Mouse (Mus musculus): ENCODE data around the gene Crtc1. TPM values are rescaled to one million over a fixed set of nuclear protein-coding genes. Genes with fewer than 3 reads are reported as not detected.

The Crtc1 gene
- total RNA-seq, 1 experiment from 2014 or later, result 8.9 TPM

DNA sequence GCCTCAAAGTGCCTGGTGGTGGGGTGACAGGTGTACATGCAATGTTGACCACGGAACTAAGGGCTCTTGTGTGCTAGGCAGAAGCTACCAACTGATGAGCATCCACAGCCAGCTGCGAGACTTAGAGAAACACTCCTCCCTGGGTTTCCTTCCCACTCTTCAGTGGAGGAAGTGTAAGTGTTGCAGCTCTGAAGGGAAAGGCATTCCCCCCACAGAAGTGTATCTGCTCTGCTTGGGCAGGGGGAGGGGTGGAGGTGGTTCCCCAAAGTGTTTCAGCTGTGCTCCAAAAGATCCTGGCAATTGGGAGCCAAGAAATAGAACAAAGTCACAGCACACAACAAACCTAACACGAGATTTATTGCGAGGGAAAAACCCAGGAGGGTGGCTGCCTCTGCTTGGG, 85.4 kb downstream of the Crtc1 start:
- peak; percentile 43 for ATAC-seq (replicated peaks; ENCODE audit: low read depth, poor library complexity, severe bottlenecking)

DNA sequence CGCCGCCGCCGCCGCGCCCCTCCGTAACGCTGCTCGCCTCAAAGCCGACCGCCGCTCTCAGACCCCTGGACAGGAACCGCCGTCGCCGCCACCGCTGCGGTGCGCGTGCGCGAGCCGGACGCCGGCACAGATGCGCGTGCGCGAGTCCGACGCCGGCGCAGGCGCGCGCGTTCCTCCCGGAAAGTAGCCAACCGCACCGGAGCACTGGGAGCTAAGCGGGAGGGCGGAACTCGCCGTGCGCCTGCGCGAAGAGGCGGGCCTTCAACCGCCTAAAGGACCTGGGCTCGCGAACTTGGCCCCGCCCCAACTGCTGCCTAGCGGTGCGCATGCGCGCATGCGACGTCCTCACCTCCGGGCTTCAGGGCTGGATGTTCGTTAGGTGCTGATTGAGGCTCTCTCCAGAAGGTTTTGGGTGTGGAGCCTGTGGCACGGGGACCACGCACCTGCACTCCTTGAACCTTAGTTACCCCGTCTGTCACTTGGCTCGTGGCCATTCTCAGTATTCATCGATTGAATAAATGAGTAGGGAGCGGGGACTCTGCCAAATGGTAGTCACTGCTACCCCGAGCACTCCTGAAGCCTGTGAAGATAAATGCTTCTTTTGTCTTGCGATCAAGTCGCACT, 86.1 kb downstream of the Crtc1 start, which contains the start of gene Upf1:
TSS of gene Upf1 (minus strand) at position 85 of the 624 bp plus-strand sequence.
- peak; percentile 84 for ATAC-seq (replicated peaks; ENCODE audit: low read depth, poor library complexity, severe bottlenecking)

DNA sequence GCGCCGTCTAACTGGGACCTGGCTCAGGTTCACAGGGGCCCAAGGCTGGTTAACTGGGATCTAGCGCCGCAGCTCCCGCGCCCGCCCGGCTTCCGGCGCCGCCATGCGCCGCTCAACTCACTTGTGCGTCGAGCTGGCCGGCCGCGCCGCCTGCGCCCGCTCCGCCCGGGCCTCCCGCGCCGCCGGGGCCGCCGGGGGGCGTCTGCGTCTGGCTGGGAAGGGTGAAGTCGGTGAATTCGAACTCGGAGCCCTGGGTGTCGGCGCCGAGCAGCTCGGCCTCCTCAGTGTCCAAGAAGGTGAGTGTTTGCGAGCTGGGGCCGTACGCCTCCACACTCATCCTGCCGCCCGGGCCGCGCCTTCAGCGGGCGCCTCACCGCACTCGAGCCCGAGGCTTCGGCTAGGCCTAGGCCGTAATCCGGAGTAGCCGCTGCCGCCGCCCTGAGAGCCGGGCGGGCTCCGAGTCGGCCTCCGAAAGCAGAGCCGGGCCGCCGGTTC, 86.7 kb downstream of the Crtc1 start:
- no peak for ATAC-seq (replicated peaks; ENCODE audit: low read depth, poor library complexity, severe bottlenecking)

DNA sequence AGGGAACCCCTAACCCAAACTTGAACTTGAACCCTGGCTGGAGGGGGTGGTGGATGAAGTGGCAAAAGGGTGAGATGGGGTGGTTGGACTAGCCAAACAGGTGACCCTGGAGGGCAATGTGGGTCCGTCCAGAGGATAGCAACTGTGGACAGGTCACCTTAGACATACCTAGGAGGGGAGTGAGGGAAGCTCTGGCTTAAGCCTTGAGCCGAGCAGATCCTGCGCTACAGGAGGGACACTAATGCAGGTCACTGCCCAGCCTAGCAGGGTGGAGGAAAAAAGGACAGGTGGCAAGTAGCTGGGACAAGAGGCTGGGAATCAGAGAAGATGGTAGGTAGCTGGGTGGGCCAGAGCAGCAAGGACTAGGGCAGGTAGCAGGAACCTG, 87.4 kb downstream of the Crtc1 start:
- no peak for ATAC-seq (replicated peaks; ENCODE audit: low read depth, poor library complexity, severe bottlenecking)

DNA sequence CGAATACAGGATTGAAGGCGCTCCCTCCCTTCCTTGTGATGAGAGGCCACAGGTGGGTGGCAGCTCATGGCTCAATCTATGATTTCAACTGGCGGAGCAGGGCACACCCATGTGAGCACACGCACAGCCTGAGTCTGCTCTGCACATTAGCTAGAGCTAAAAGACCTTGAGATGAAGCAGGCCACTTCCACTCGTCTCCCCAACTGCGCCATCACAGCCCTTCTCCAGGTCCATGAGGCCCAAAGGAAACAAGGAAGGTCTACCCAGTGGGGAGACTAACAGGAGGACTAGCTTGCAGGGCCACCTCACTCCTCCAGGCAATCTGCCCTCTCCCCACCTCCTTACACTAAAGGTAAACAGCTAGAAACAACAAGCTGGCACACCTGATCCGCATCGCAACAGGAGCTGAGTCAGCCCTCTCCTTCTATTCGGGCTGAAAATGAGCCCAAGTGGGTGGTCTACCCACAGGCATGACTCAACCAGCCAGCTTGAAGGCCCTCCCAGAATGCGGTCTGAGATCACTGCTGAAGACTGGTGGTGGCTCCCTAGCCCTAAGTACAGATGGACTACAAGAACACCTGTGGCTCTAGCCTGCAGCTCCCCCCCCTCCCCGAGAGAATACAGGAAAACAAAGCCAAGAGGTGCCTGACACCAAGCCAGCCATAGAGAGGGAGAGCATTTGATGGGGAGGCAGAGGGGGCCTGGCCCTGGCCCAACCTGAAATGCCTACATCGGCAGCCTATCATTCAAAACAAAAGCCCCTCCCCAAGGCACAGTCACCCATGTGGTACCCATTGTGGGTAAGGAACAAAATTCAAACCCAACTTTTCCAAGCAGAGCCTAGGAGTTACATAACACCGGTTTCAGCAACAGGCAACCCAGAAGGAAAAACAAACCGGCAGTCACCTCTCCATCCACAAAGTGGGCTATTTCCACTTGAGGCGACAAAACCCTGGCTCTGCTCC, 88.1 kb downstream of the Crtc1 start:
- no peak for ATAC-seq (replicated peaks; ENCODE audit: low read depth, poor library complexity, severe bottlenecking)

DNA sequence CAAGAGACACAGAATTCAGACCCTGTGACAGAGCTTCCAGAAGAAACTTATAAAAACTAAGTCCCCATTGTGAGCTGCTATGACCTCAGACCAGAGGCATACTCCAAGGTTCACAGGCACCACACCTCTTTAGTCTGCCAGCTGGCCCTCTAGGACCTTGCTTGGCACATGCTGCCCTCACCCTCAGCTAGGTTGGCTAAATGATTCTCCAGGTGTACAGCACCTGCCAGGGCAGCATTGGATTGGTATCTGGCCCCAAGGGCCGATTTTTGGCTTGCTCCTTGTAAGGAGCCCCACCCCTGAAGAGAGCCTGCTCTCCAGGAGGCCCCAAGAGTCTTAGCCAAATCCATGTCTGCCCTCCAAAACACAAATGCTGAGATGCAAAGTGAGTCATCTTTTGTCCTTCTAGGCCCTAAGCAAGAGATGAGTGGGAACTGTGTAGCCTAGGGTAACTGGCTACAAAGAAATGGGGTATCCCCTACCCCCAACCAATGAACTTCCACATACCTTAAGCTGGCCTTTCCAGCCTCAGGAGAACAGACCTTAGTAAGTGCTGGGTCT, 91.4 kb downstream of the Crtc1 start:
- ATAC-seq (replicated peaks; ENCODE audit: low read depth, poor library complexity, severe bottlenecking), result no peak

DNA sequence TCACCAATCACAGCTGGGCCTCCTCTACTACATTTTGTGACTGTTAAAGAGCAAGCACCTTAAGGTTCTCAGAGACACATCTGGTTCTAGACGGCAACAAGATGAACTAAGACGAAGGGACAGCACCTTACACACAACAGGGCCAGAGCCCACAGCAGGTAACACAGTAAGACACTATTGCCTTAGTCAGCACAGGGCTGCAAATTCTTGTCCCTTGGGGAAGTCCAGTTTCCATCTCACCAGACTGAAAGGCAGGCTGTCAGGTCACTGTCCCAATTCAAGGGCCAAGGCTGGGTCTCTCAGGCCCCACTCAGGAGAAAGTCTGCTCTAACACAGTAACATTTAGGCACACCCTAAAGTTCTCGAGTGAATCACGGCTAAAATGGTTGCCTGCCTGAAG, 91.9 kb downstream of the Crtc1 start:
- no peak for ATAC-seq (replicated peaks; ENCODE audit: low read depth, poor library complexity, severe bottlenecking)

DNA sequence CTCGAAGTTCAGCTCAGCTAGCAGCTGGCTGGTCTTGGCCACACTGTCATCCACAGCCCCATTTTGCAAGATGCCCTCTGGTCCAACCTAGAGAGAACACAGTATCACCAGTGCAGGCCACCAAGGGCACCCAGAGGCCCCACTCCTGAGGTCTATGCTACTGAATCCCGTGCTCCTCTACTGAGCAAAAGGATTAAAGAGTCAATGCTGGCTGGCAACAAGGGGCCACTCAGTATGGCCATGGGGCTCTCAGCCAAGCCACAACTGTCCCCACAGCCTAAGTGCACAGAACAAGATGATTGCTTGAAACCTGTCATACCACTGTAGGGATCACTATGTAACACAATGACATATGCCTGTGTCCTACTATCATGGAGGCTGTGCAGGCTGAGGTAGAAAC, 95.1 kb downstream of the Crtc1 start:
- no peak for ATAC-seq (replicated peaks; ENCODE audit: low read depth, poor library complexity, severe bottlenecking)

DNA sequence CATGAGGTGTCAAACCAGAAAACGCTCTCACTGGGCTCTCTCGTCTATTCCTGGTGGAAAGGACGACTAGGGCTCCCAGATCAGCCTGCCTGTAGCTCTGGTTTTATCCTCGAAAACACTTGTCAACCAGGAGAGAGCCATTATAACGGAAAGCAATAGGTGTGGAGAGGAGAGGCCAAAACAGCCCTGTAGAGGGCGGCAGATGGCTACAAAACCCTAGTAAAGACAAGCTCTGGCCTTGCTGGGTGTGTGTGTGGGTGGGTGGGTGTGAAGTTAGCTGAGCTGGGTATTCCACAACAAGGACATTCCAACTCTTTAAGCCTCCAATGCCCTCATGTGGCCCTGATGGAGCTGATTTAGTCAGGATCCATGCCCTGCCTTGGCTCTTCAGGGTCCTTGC, 95.7 kb downstream of the Crtc1 start:
- ATAC-seq (replicated peaks; ENCODE audit: low read depth, poor library complexity, severe bottlenecking), result 0 out of 2 replicates have a peak, but pooled peaks have one; percentile 48

DNA sequence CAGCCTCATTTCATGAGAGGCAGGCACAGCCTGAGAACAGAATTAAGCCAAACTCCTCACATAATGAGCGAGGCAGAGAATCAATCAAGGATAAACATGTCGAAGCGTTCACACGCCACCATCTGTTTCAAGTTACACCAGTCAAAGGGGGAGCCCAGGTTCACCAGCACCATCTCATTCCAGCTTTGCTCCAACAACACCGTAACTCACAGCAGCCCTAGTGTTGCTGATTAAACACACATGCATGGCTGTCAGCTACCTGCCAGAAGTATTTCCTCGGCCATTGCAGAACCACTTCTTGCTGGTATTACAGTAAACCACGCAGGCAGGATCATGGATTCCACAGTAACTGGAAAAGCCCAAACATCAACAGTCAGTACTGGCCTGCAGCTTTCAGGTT, 96.3 kb downstream of the Crtc1 start:
- no peak for ATAC-seq (replicated peaks; ENCODE audit: low read depth, poor library complexity, severe bottlenecking)

DNA sequence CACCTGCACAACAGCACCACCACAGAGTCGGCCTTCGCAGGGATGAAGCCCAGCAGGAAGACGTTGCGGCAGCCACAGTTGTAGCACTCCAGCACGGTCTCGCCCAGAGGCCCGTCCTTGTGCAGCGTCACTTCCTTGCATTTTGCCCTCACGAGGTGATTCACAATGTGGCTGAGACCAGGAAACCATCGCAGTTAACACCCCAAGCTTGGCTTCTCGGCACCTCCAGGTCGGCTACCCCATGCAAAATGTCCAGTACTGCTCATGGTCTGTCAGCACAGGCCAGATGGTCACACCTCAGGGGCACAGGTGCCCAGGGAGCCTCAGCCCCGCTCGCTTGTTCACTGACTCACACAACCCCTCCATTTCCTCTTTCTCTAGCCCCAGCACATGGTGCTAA, 97.4 kb downstream of the Crtc1 start:
- ATAC-seq (replicated peaks; ENCODE audit: low read depth, poor library complexity, severe bottlenecking), result 0 out of 2 replicates have a peak, but pooled peaks have one; percentile 31

DNA sequence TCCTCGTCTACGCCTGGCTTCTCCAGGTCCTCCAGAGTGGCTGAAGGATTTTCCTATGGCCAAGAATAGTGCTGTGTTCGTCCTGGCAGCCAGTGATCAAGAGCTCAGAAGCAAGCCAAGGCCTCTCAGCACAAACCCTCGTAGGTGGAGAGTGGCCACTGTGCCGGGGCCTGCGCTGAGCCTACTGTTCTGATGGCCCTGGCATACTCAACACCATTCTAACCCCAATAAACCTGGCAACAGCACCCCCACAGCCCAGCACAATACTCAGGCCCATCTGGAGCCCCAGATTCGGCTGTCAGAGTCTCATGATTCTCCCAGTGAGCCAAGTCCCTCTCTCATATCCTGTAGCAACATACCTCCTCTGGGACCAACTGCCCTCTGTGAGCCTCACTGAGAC, 98.7 kb downstream of the Crtc1 start:
- ATAC-seq (replicated peaks; ENCODE audit: low read depth, poor library complexity, severe bottlenecking), result no peak

DNA sequence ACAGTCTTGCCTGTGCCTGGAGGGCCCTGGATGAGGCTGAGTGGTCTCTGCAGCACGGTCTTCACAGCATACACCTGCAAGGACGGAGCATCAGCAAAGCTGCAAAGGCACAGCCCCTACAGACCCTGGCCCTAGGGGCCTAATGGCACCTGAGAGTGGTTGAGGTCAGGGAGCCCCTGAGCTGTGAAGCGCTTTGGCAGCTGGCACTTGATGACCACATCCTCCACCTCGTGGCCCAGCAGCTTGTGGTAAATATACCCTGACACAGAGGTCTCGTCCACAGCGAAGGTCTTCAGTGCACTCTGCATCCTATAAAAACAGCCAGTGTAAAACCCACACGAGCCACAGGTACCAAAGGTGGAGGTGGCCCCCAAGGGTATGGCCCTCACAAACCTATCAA, 100.4 kb downstream of the Crtc1 start:
- no peak for ATAC-seq (replicated peaks; ENCODE audit: low read depth, poor library complexity, severe bottlenecking)

DNA sequence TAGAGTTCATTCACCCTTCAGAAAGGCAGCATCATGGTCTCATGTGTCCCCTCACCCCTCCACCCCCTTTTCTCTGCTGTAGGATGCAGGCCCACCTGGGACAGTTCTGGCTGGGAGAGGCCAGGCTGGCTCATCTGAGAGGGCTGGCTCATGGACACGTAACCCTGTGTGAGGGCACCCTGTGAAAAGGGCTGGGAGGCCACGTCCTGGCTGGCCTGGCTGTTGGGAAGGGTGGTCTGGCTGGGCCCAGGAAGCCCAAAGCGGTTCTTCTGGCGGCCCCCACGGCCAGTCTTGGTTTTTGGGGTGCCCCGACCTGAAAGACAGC, 106.5 kb downstream of the Crtc1 start:
- ATAC-seq (replicated peaks; ENCODE audit: low read depth, poor library complexity, severe bottlenecking), result no peak

Other genes starting within 250 kb of the Crtc1 start
- gene Slc25a42, start 227.3 kb downstream of the Crtc1 start, total RNA-seq (2017), result 4.1 and 4.7 TPM in 2 replicates
- 42.8 and 55.3 TPM in 2 replicates for gene Sugp2, start 205.4 kb downstream of the Crtc1 start, total RNA-seq (2017)
- 9.6 and 12.4 TPM in 2 replicates for gene Armc6, start 205.1 kb downstream of the Crtc1 start, total RNA-seq (2017)
- gene Homer3, start 156.8 kb downstream of the Crtc1 start, total RNA-seq (2017), result 11.8 and 12.0 TPM in 2 replicates
- gene Ddx49, start 137.1 kb downstream of the Crtc1 start, total RNA-seq (2017), result 162 and 168 TPM in 2 replicates
- 72.8 and 104 TPM in 2 replicates for gene Cope, start 137.1 kb downstream of the Crtc1 start, total RNA-seq (2017)
- not detected in 2 replicates for gene Cers1, start 123.8 kb downstream of the Crtc1 start, total RNA-seq (2017)
- not detected in 2 replicates for gene Gdf1, start 109.8 kb downstream of the Crtc1 start, total RNA-seq (2017)
- 31.9 and 36.7 TPM in 2 replicates for gene Upf1, start 86.3 kb downstream of the Crtc1 start, total RNA-seq (2017)
- gene Comp, start 66.0 kb downstream of the Crtc1 start, total RNA-seq (2017), result 0.27 TPM in 1 of 2 replicates, not detected in the other
- gene Klhl26, start 37.4 kb upstream of the Crtc1 start, total RNA-seq (2017), result 5.9 and 10.6 TPM in 2 replicates
- not detected in 2 replicates for gene Tmem59l, start 47.8 kb upstream of the Crtc1 start, total RNA-seq (2017)
- not detected in 2 replicates for gene Crlf1, start 53.6 kb upstream of the Crtc1 start, total RNA-seq (2017)
- gene Rex1bd, start 67.2 kb upstream of the Crtc1 start, total RNA-seq (2017), result 50.1 and 56.4 TPM in 2 replicates
- 3,128 and 4,626 TPM in 2 replicates for gene Uba52, start 71.2 kb upstream of the Crtc1 start, total RNA-seq (2017)
- 95.9 and 128 TPM in 2 replicates for gene Fkbp8, start 88.1 kb upstream of the Crtc1 start, total RNA-seq (2017)
- 70.8 and 71.1 TPM in 2 replicates for gene Kxd1, start 88.4 kb upstream of the Crtc1 start, total RNA-seq (2017)
- 8.1 and 10.5 TPM in 2 replicates for gene Ell, start 99.9 kb upstream of the Crtc1 start, total RNA-seq (2017)
- 35.0 and 43.9 TPM in 2 replicates for gene Isyna1, start 154.8 kb upstream of the Crtc1 start, total RNA-seq (2017)
- 43.8 and 58.4 TPM in 2 replicates for gene Ssbp4, start 169.3 kb upstream of the Crtc1 start, total RNA-seq (2017)
- 1.6 and 2.6 TPM in 2 replicates for gene Lrrc25, start 176.6 kb upstream of the Crtc1 start, total RNA-seq (2017)
- 0.29 TPM in 1 of 2 replicates, not detected in the other for gene Gdf15, start 192.9 kb upstream of the Crtc1 start, total RNA-seq (2017)
- gene Pgpep1, start 220.8 kb upstream of the Crtc1 start, total RNA-seq (2017), result 3.2 and 3.6 TPM in 2 replicates
- gene Lsm4, start 233.7 kb upstream of the Crtc1 start, total RNA-seq (2017), result 129 and 163 TPM in 2 replicates